Mouse (Mus musculus) retina, postnatal 7 days (tissue): ENCODE results near the gene Rptn.
"Not testable (repeated sequence)": the region's sequence is repeated elsewhere in the genome, so short reads cannot be mapped to it uniquely, and the experiment has no call there.

ENCODE experiments used
- DNase-seq: peaks from one replicate; pipeline ENCODE4 v3.0.0-alpha.2; 2012; ENCODE audit warnings: low read depth, low spot score

Rptn gene

GRCm38 (mm10) chr3:93393366-93393765 is at the start of gene Rptn:
Gene Rptn (plus strand): TSS chr3:93393699.
- DNase-seq, result no peak

GRCm38 (mm10) chr3:93346896-93347295 is 46.6 kb upstream of the Rptn start:
- no peak for DNase-seq

GRCm38 (mm10) chr3:93360045-93360444 is 33.5 kb upstream of the Rptn start:
- DNase-seq, result no peak

- peak; percentile 49 for DNase-seq
These were observed 31.4 kb upstream of the Rptn start for GRCm38 (mm10) chr3:93361933-93362574.

GRCm38 (mm10) chr3:93366966-93367575 is 26.4 kb upstream of the Rptn start:
- no peak for DNase-seq

GRCm38 (mm10) chr3:93368171-93368570 is 25.3 kb upstream of the Rptn start:
- DNase-seq, result no peak

GRCm38 (mm10) chr3:93373416-93373815 is 20.1 kb upstream of the Rptn start:
- no peak for DNase-seq

- no peak for DNase-seq
These were observed 18.3 kb upstream of the Rptn start for GRCm38 (mm10) chr3:93375196-93375595.

- no peak for DNase-seq
These were observed 17.9 kb upstream of the Rptn start for GRCm38 (mm10) chr3:93375601-93376000.

GRCm38 (mm10) chr3:93378146-93378545 is 15.4 kb upstream of the Rptn start:
- DNase-seq, result no peak

- no peak for DNase-seq
These were observed 10.4 kb downstream of the Rptn start for GRCm38 (mm10) chr3:93403936-93404335.

GRCm38 (mm10) chr3:93406992-93407391 is 13.5 kb downstream of the Rptn start:
- no peak for DNase-seq

- no peak for DNase-seq
These were observed 18.4 kb downstream of the Rptn start for GRCm38 (mm10) chr3:93411905-93412304.

GRCm38 (mm10) chr3:93431673-93432072 is 38.2 kb downstream of the Rptn start:
- DNase-seq, result no peak

- DNase-seq, result no peak
These were observed 48.5 kb downstream of the Rptn start, which contains the start of gene Tchh for GRCm38 (mm10) chr3:93442030-93442429. Gene Tchh (plus strand): TSS chr3:93442330.

GRCm38 (mm10) chr3:93443501-93444101 is 50.1 kb downstream of the Rptn start:
- DNase-seq, result no peak

- DNase-seq, result peak; percentile 49
These were observed 51.1 kb downstream of the Rptn start for GRCm38 (mm10) chr3:93444343-93445164.

GRCm38 (mm10) chr3:93445165-93445705 is 51.7 kb downstream of the Rptn start:
- no peak for DNase-seq

- DNase-seq, result no peak
These were observed 52.7 kb downstream of the Rptn start for GRCm38 (mm10) chr3:93446128-93446755.

- DNase-seq, result not testable (repeated sequence)
These were observed 53.2 kb downstream of the Rptn start for GRCm38 (mm10) chr3:93446756-93447137.

- DNase-seq, result no peak
These were observed 53.8 kb downstream of the Rptn start for GRCm38 (mm10) chr3:93447138-93447841.
